Mouse (Mus musculus) layer of hippocampus, postnatal 14 days (tissue): ENCODE measurements around the gene Pts. TPM values are rescaled to one million over a fixed set of nuclear protein-coding genes. Genes with fewer than 3 reads are reported as not detected.

Source experiments
- DNase-seq, 2 experiments: peaks; one replicate each; pipeline ENCODE4 v3.0.0; 2021 to 2022; ENCODE audit warnings: low spot score in 2 of 2, mixed read lengths in 1 of 2
- long read RNA-seq, 2 experiments: library from polyadenylated mRNA; stranded (forward); transcript quantifications; one replicate each; pipeline ENCODE4 v2.0.0; 2021
- total RNA-seq, 2 experiments: library from RNA; stranded (reverse); gene quantifications; 2 replicates each; pipeline ENCODE4 v1.2.3; 2021

Pts gene
- 10 to 100 TPM; 35.5 to 46.5 TPM for total RNA-seq
- long read RNA-seq, experiment 1, full-length matches to known transcripts = 14 of 27 reads
- long read RNA-seq, experiment 1, partial matches to known transcripts = 3 of 27 reads
- long read RNA-seq, experiment 1, other reads (novel, unspliced or antisense) = 10 of 27 reads
- long read RNA-seq, experiment 2, full-length matches to known transcripts = 38 of 55 reads
- long read RNA-seq, experiment 2, partial matches to known transcripts = 1 of 55 reads
- long read RNA-seq, experiment 2, other reads (novel, unspliced or antisense) = 16 of 55 reads

GRCm38 (mm10) chr9:50528293-50528892, at the start of gene Pts:
Gene Pts, minus strand, starts transcription at chr9:50528724.
- DNase-seq = peak; percentile 98 to 99

GRCm38 (mm10) chr9:50569599-50570525, 41.3 kb upstream of the Pts start:
- no peak for DNase-seq

GRCm38 (mm10) chr9:50567881-50568280, 39.4 kb upstream of the Pts start:
- no peak for DNase-seq

GRCm38 (mm10) chr9:50567372-50567771, 38.8 kb upstream of the Pts start:
- DNase-seq = no peak

GRCm38 (mm10) chr9:50565940-50566339, 37.4 kb upstream of the Pts start:
- no peak for DNase-seq

- no peak for DNase-seq
These were observed 36.6 kb upstream of the Pts start for GRCm38 (mm10) chr9:50565173-50565572.

- DNase-seq = no peak
These were observed 33.4 kb upstream of the Pts start for GRCm38 (mm10) chr9:50561918-50562360.

GRCm38 (mm10) chr9:50561145-50561917, 32.8 kb upstream of the Pts start, which contains the start of gene Tex12:
Gene Tex12, minus strand, starts transcription at chr9:50561325.
- no peak for DNase-seq

GRCm38 (mm10) chr9:50555094-50555446, 26.5 kb upstream of the Pts start, which contains the start of gene Bco2:
Gene Bco2, minus strand, starts transcription at chr9:50555181.
- DNase-seq = no peak

- DNase-seq = peak; percentile 61 to 88
These were observed 25.9 kb upstream of the Pts start, which contains the start of gene Il18 for GRCm38 (mm10) chr9:50554241-50555093. Gene Il18, plus strand, starts transcription at chr9:50554827.

GRCm38 (mm10) chr9:50553547-50553946, 25.0 kb upstream of the Pts start:
- DNase-seq = no peak

GRCm38 (mm10) chr9:50552206-50552605, 23.7 kb upstream of the Pts start:
- no peak for DNase-seq

- DNase-seq = no peak
These were observed 20.4 kb upstream of the Pts start for GRCm38 (mm10) chr9:50548936-50549335.

- no peak for DNase-seq
These were observed 19.4 kb upstream of the Pts start for GRCm38 (mm10) chr9:50547859-50548478.

GRCm38 (mm10) chr9:50542401-50542800, 13.9 kb upstream of the Pts start:
- DNase-seq = no peak

GRCm38 (mm10) chr9:50540170-50540569, 11.6 kb upstream of the Pts start:
- DNase-seq = peak in 1 of 2 experiments; percentile 28

GRCm38 (mm10) chr9:50537295-50537694, 8.8 kb upstream of the Pts start:
- DNase-seq = no peak

GRCm38 (mm10) chr9:50536603-50537135, 8.1 kb upstream of the Pts start:
- no peak for DNase-seq

GRCm38 (mm10) chr9:50535930-50536329, 7.4 kb upstream of the Pts start:
- no peak for DNase-seq
